Mouse (Mus musculus): Measurements from ENCODE around the gene Mtmr14. TPM values are rescaled to one million over a fixed set of nuclear protein-coding genes. Genes with fewer than 3 reads are reported as not detected.

Mtmr14 gene
- total RNA-seq, 2 experiments from 2014 or later: 24.3 to 55.8 TPM

DNA sequence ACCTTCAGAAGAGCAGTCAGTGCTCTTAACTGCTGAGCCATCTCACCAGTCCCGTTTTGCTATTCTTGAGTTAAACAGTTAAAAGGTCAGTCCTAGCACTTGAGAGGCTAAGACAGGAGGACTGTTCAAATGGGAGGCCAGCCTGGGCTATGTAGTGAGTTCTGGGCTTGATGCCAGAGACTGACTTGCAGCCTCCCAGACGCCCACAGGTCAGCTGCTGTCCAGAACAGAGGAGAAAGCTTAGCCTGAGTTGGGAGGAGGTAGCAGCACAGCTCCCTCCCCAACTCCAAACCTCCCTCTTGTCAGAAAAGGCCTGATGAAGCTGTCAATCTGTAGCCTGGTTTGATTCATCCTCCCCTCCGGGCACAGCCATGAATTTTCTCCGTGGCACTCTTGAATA lies 39.2 kb downstream of the Mtmr14 start:
- ATAC-seq (replicated peaks; ENCODE audit: poor library complexity): no peak

DNA sequence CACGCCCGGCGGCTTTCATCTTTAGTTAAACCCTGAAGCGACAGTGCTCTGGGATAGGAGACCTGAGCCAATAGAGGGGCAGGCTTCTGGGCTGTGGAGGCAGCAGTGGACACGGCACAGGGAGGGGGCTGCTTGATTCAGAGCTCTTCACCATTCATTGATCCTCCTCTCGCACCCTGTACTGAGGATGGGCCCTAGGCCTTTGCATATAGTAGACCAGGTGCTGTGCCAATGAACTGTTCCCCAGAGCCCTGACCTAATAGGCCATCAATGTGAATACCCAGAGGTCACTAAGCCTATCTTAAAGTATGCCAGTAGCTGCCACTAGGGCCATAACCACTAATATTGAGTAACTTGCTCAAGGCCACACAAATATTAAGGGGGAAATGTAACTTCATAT lies 44.0 kb downstream of the Mtmr14 start:
- ATAC-seq (replicated peaks; ENCODE audit: poor library complexity): no peak

DNA sequence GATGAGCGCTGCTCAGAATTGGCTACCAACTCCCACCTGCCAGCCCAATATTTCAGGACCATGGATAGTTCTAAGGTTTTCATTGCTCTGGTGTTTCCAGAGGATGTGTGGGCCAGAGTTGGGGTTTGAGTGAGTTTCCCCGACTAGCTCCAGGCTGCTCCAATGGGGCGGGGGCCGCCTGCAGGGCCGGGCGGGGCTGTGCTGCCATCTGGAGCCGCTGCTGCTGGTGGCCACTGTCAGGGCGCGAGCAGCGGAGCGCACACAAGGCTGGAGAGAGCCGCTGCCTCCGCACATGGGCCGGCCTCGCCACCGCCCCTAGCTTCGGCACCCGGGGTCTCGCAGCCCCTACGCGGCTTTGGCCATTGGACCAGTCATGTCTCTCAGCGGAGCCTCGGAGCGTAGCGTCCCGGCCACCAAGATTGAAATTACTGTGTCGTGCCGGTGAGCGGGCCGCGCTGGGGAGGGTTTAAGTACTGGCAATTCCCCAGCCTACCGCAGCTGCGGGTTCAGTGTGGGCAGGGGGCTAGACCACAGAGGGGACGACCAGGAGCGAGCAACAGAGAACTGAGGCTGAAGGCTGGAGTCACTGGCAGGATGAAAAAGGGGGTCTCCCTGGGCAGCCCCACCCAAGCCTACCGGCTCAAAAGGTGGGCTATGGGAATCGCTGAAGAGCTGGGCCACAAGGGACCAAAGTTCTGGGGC lies 44.6 kb downstream of the Mtmr14 start, which contains the start of gene Cpne9:
Gene Cpne9 (plus strand): TSS at position 207 of the 702 bp plus-strand sequence.
- peak; percentile 52 for ATAC-seq (replicated peaks; ENCODE audit: poor library complexity)

DNA sequence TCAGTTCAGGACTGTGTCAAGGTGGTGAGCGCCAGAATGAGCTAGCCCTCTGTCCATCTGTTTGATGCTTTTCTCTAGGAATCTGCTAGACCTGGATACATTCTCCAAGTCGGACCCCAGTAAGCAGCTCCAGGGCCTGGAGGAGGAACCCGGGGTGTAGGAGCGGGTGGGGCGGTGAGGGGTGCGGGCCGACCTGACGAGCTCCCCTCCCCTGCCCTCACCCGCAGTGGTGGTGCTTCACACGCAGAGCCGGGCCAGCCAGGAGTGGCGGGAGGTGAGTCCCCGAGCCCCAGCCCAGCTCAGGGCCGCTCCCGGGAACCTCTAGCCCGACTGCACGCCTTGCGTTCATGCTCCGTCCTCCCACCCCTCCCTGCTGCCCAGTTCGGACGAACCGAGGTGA lies 45.3 kb downstream of the Mtmr14 start:
- no peak for ATAC-seq (replicated peaks; ENCODE audit: poor library complexity)

GRCm38 (mm10) chr6:113283500-113283899 lies 45.9 kb downstream of the Mtmr14 start:
- ATAC-seq (replicated peaks; ENCODE audit: poor library complexity): peak; percentile 26; the same call in 1 of the 2 replicates

DNA sequence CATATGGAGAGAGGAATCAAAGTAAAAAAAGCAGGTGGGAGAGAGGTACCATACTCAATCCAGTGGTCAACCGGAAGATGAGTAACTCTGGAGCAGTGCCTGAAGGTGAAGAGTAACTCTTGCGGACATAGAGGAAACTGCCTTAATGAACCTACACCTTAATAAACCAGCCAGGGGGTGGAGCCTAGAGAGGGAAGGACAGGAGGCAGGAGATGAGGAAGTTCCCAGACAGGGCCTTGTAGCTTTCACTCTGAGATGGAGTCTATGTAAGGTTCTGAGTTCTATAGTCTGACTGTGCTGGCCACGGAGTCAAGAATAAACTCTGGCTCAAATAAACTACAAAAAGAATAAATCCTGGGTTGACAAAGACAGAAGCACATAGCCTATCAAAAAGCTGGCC lies 47.3 kb downstream of the Mtmr14 start:
- peak; percentile 63 for ATAC-seq (replicated peaks; ENCODE audit: poor library complexity)

GRCm38 (mm10) chr6:113286316-113286715 lies 48.7 kb downstream of the Mtmr14 start:
- no peak for ATAC-seq (replicated peaks; ENCODE audit: poor library complexity)

- no peak for ATAC-seq (replicated peaks; ENCODE audit: poor library complexity)
These were observed 49.6 kb downstream of the Mtmr14 start for GRCm38 (mm10) chr6:113287236-113287635.

- no peak for ATAC-seq (replicated peaks; ENCODE audit: poor library complexity)
These were observed 51.7 kb downstream of the Mtmr14 start for GRCm38 (mm10) chr6:113289346-113289745.

DNA sequence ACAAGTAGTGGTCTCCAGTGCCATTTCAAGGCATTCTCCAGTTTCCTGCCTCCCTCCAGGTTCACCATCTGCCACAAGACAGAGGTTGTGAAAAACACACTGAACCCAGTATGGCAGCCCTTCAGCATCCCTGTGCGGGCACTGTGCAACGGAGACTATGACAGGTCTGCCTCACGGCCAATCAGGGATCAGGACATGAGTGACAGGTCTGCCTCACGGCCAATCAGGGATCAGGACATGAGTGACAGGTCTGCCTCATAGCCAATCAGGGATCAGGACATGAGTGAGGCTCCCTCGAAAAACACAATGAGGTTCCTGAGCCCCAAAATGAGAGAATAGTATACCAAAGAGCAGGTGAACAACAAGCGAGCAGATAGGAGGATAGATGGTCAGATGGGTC lies 52.7 kb downstream of the Mtmr14 start:
- ATAC-seq (replicated peaks; ENCODE audit: poor library complexity): 0 out of 2 replicates have a peak, but pooled peaks have one; percentile 39

DNA sequence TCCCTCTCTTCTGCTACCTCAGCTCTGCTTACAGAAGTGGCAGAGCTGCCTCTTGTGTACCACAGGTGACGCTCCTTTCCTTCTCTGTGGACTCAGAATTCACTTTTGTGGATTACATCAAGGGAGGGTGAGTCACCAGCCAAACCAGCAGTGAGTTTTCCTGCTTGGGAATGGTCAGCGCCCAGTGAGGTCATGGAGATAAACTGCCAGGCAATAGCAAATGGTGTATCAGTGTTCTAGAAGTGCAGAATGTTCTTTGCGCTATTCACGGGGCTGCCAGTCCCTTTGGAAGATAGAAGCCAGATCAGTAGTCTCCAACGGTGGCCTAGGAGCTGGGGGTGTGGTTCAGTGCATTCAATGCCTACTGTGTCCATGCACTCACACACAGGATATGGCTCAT lies 55.3 kb downstream of the Mtmr14 start:
- ATAC-seq (replicated peaks; ENCODE audit: poor library complexity): no peak

GRCm38 (mm10) chr6:113296046-113296445 lies 58.4 kb downstream of the Mtmr14 start:
- ATAC-seq (replicated peaks; ENCODE audit: poor library complexity): no peak

- no peak for ATAC-seq (replicated peaks; ENCODE audit: poor library complexity)
These were observed 59.0 kb downstream of the Mtmr14 start for GRCm38 (mm10) chr6:113296639-113297038.

DNA sequence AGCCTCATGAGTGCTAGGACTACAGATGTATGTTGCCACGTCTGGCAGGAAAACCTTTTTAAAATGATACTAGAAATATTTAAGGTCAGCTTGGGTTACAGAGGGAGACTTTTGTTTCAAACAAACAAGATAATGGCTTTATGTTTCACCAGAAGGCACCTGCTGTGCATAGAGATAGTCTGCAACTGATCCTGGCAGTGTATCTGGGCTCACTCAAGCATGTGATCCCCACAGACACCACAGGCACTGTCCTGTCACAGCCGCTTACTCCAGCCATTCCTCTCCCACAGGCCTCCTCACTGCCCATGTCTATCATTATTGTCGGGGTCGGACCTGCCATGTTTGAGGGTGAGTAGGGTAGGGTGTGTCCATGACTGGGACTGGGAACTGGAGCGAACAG lies 63.7 kb downstream of the Mtmr14 start:
- ATAC-seq (replicated peaks; ENCODE audit: poor library complexity): no peak

DNA sequence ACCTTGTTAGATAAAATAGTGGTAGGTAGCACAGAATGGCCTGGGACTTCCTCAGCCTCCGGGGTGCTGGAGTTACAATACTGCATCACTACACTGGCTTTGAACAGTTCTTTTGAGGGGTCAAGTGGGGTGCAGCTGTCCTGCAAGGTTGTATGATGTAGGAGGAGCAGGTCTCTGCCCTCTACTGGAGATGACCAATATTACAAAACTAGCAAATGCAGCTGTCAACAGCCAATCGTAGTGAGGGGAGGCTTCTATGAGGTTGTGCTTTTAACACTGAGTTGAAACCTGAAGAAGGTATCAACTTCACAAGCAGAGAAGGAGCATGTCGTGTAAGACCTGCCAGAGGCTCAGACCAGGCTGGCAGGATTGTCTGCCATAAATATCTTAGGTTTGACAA lies 64.6 kb downstream of the Mtmr14 start:
- ATAC-seq (replicated peaks; ENCODE audit: poor library complexity): peak; percentile 34

DNA sequence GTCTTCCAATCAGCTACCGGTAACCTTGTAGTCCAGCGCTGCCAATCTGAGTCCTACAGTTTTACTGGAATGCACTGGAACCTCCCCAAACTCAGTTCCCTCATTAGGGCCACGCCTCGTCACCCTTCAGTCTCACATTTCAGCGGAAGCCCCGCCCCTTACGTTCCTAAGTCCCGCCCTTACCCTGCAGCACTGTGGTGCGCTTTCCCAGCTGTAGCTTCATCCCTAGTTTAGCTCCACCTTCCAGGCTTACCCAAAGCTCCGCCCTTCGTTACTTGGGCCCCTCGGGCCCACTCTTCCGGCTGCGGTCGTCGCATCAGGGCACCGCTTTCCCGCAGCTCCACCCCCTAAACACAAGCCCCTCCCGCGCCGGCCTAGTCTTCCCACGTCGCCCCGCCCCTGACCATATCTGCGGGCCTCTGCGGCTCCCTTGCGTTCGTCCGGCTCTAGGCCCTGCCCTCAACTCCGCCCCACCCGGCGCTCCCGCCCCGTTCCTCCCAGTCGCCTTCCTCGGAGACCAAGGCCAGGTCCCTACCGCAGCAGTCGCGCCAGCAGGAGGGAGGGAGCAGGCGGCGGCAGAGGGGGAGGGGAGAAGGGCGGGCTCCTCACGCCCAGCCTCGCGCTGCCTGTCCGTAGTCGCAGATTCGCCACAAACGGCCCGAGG lies 68.8 kb downstream of the Mtmr14 start:
- ATAC-seq (replicated peaks; ENCODE audit: poor library complexity): peak; percentile 76

- ATAC-seq (replicated peaks; ENCODE audit: poor library complexity): peak; percentile 30
These were observed 69.3 kb downstream of the Mtmr14 start, which contains the start of gene Brpf1 for GRCm38 (mm10) chr6:113306986-113307349. TSS of gene Brpf1 (plus strand) at chr6:113307137.

DNA sequence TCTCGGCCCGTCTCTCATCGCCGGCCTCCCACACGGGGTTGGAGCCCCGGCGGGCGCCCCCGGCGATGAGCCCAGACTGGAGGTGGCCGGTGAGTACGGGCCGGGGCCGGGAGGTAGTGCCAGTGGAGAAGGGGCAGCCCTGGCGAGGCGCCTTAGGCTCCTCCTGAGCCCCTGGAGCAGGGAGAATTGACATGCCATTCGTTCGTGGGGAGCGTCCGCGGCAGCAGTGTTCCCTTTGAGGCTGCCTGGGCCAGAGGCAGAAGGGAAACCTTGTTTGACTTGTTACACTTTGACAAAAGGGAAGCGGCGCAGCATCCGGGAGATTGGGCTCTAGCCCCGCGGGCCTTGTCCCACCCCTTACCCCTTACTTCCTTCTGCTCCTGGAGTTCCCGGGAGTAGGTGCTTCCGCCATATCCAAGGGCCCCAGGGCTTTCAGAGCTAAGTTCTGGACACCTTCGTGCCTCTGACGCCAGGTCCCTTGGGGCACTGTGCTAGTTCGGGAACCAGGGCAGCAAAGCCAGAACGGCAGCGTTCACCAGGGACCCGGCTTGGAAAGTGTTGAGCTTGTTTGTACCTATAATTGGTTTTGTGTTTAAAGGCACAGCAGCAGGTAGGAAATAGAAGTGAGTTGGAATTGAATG lies 70.0 kb downstream of the Mtmr14 start:
- peak; percentile 14 for ATAC-seq (replicated peaks; ENCODE audit: poor library complexity)

- peak; percentile 6; the same call in 1 of the 2 replicates for ATAC-seq (replicated peaks; ENCODE audit: poor library complexity)
These were observed 70.5 kb downstream of the Mtmr14 start for GRCm38 (mm10) chr6:113308141-113308540.

DNA sequence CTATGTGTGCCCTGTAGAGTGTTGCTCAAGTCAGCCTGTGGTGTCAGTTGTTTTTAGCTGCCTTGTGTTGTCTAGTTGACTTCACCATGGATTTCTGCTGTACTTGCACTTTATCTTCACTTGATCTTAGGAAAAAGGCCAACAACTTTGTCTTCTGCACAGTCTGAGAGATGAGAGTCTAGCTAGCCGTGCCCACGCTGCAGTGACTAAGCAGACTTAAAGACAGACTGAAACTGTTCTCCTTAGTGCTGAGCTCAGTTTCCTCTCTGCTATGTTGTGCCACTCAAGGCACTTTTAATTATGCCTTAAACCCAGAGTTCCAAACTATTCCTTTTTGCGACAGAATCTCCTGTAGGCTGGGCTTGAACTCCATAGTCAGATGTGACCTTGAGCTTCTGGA lies 78.3 kb downstream of the Mtmr14 start:
- ATAC-seq (replicated peaks; ENCODE audit: poor library complexity): no peak

DNA sequence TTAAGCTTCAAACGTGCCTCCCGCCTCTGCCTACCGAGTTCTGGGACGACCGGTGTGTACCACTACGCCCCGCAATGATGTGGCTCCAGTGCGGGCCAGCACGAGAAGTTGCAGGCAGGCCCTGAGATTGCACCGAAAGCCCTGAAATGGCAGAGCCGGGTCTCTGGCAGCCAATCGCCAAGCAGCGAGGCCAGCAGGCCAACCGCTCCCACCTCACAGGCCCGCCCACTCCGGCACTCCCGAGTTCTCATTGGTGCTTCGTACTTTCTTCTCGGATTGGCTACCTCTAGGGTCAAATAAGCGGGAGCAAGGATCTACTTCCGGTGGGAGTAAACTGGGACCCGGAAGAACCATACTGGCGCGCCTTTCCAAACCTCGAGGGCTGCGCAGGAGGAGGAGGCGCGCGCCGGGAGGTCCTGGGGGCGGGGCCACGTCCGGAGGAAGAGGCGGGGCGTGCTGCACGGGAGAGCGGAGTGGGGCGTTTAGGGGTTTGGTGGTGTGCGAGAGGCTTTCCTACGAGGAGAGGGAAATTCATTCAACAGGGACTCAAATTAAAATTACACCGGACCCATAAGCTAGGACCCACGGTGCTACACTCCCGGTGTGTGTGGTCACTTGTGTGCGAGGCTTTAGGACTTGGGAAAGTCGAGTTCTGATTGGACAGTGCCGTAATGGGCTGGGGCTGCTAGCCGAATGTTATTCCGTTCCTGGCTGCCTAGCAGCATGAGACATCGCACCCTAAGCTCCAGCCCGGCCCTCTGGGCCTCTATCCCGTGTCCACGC lies 89.1 kb downstream of the Mtmr14 start, which contains the start of gene Ogg1:
Gene Ogg1 (plus strand): TSS at position 440 of the 783 bp plus-strand sequence.
- peak; percentile 89 for ATAC-seq (replicated peaks; ENCODE audit: poor library complexity)

Measured in megakaryocyte progenitor cell, adult 5-6 weeks (primary cell).